Comparison of ENCODE assay signal across 8 mouse cellular contexts in genomic region chr3:89912543-89913391, GRCm38 (mm10). TPM values are rescaled to one million over a fixed set of nuclear protein-coding genes. Genes with fewer than 3 reads are reported as not detected.
A peak's percentile ranks its signal among the peaks of the same experiment; 100 is the strongest.
DNase-seq lines count a peak whose midpoint lies in the region; ATAC-seq and TF ChIP-seq lines count a peak whose summit lies in the region.

Il6ra (minus strand) TSS chr3:89913196.

- 1% methylated on average over 75 of the region's 75 CpGs for WGBS in forebrain, embryonic 10.5 days
- WGBS in heart, embryonic 14.5 days: 1% methylated on average over 70 of the region's 75 CpGs
- 1% methylated on average over 73 of the region's 75 CpGs for WGBS in liver, embryonic 12.5 days (ENCODE audit: insufficient replicate concordance)

- peak within 1 kb of the TSS; percentile 95 for H3K4me2 ChIP-seq in heart, embryonic 14.5 days (ENCODE audit: low read length)
- H3K4me2 ChIP-seq in liver, embryonic 12.5 days: peak within 1 kb of the TSS; percentile 79

- no peaks in the 10 kb centered on the region for H3K79me3 ChIP-seq in C2C12 (ENCODE audit: low read depth)

- DNase-seq in brain, adult 2 months (ENCODE audit: low read depth, low spot score): peak; percentile 88
- DNase-seq in forebrain, embryonic 10.5 days (ENCODE audit: extremely low spot score, low spot score): peak; percentile 70
- DNase-seq in kidney, postnatal 14 days: peak; percentile 88
- peak; percentile 81 for DNase-seq in naive thymus-derived CD4-positive, alpha-beta T cell, adult 2 months (ENCODE audit: low read depth)
- peak; percentile 89 for DNase-seq in splenic B cell, adult 2 months (ENCODE audit: low read depth, low spot score)

- no peaks in the 10 kb centered on the region for H3K36me3 ChIP-seq in C2C12 (ENCODE audit: control insufficient read depth, insufficient read depth)
- H3K36me3 ChIP-seq in forebrain, embryonic 10.5 days (replicated peaks): no peaks in the 10 kb centered on the region
- H3K36me3 ChIP-seq in heart, embryonic 14.5 days (ENCODE audit: control insufficient read depth, insufficient read depth, low read length): no peaks in the 10 kb centered on the region
- H3K36me3 ChIP-seq in liver, embryonic 12.5 days: no peaks in the 10 kb centered on the region
- H3K36me3 ChIP-seq in splenic B cell, adult 2 months (ENCODE audit: control insufficient read depth, insufficient read depth, low read length, poor library complexity, severe bottlenecking): no peaks in the 10 kb centered on the region

- peaks cover 21% of the 10 kb centered on the region for H3K79me2 ChIP-seq in C2C12 (ENCODE audit: control insufficient read depth, insufficient read depth)

- peak; percentile 4 for TF ChIP-seq CTCF in C2C12 (IDR thresholded peaks at IDR 0.05; ENCODE audit: control insufficient read depth, insufficient read depth, insufficient read length)

- H3K27ac ChIP-seq in forebrain, embryonic 10.5 days: peak within 1 kb of the TSS; percentile 71
- no peak within 1 kb of the TSS for H3K27ac ChIP-seq in heart, embryonic 14.5 days (replicated peaks in 1 of 2; ENCODE audit: control insufficient read depth in 1 of 2, insufficient read depth in 1 of 2, low read depth in 2 of 2, low read length in 2 of 2)
- 0 out of 2 replicates have a peak within 1 kb of the TSS, but pooled peaks have one; percentile 15 for H3K27ac ChIP-seq in liver, embryonic 12.5 days

- peak; percentile 59; the same call in 1 of the 2 replicates for ATAC-seq in heart, embryonic 14.5 days (ENCODE audit: insufficient number of reproducible peaks, insufficient read depth, low FRiP score, low read depth)
- ATAC-seq in liver, embryonic 12.5 days: peak; percentile 66

- peak within 1 kb of the TSS; percentile 72 for H3ac ChIP-seq in C2C12 (ENCODE audit: control insufficient read depth, insufficient read length, low read depth)

- H3K27me3 ChIP-seq in C2C12 (ENCODE audit: control insufficient read depth, insufficient read depth, insufficient read length): no peaks in the 10 kb centered on the region
- peaks cover 68% of the 10 kb centered on the region for H3K27me3 ChIP-seq in forebrain, embryonic 10.5 days (ENCODE audit: poor library complexity, severe bottlenecking)
- H3K27me3 ChIP-seq in heart, embryonic 14.5 days (ENCODE audit: control insufficient read depth, insufficient read depth, low read length): peaks cover 43% of the 10 kb centered on the region
- H3K27me3 ChIP-seq in liver, embryonic 12.5 days (replicated peaks): peaks cover 81% of the 10 kb centered on the region
- H3K27me3 ChIP-seq in splenic B cell, adult 2 months (ENCODE audit: control insufficient read depth, insufficient read depth, low read length, poor library complexity, severe bottlenecking): no peaks in the 10 kb centered on the region

- H3K9ac ChIP-seq in heart, embryonic 14.5 days (ENCODE audit: low read length): peak within 1 kb of the TSS; percentile 65
- H3K9ac ChIP-seq in liver, embryonic 12.5 days: peak within 1 kb of the TSS; percentile 39; the same call in 1 of the 2 replicates

- H3K4me1 ChIP-seq in forebrain, embryonic 10.5 days: peaks cover 21% of the 10 kb centered on the region
- H3K4me1 ChIP-seq in heart, embryonic 14.5 days (ENCODE audit: control insufficient read depth in 2 of 2, insufficient read depth in 2 of 2, low read length in 2 of 2): peaks cover 4 to 9% of the 10 kb centered on the region in 2 experiments; a peak in 2 of 4 replicates
- H3K4me1 ChIP-seq in liver, embryonic 12.5 days: peaks cover 22% of the 10 kb centered on the region

- peak within 1 kb of the TSS; percentile 34 for H3K4me3 ChIP-seq in C2C12 (ENCODE audit: insufficient read depth, poor library complexity, severe bottlenecking)
- H3K4me3 ChIP-seq in forebrain, embryonic 10.5 days: peak within 1 kb of the TSS; percentile 62
- peak within 1 kb of the TSS; percentile 42 to 51 for H3K4me3 ChIP-seq in heart, embryonic 14.5 days (ENCODE audit: control insufficient read depth in 1 of 2, insufficient read depth in 1 of 2, low read depth in 1 of 2, low read length in 2 of 2)
- H3K4me3 ChIP-seq in liver, embryonic 12.5 days: peak within 1 kb of the TSS; percentile 56

- H3K9me3 ChIP-seq in forebrain, embryonic 10.5 days: no peaks in the 10 kb centered on the region
- H3K9me3 ChIP-seq in heart, embryonic 14.5 days (ENCODE audit: control insufficient read depth, low read length): no peaks in the 10 kb centered on the region
- no peaks in the 10 kb centered on the region for H3K9me3 ChIP-seq in liver, embryonic 12.5 days (replicated peaks)

TF ChIP-seq in C2C12, 6 proteins besides CTCF, POLR2A, EP300 and RAD21:
- peak; percentile 76 for TF ChIP-seq USF1 (IDR thresholded peaks at IDR 0.05; ENCODE audit: low read depth)
- TF ChIP-seq MYOG (IDR thresholded peaks at IDR 0.05; ENCODE audit: control insufficient read depth, extremely low read depth, insufficient read length): no peak
- no peak for TF ChIP-seq MYOD1 (IDR thresholded peaks at IDR 0.05; ENCODE audit: control insufficient read depth, insufficient read length, low read depth)
- TF ChIP-seq MAX (IDR thresholded peaks at IDR 0.05): peak; percentile 25
- TF ChIP-seq FOSL1 (IDR thresholded peaks at IDR 0.05; ENCODE audit: insufficient read depth, low read length, poor library complexity, severe bottlenecking): no peak
- TF ChIP-seq CEBPB (IDR thresholded peaks at IDR 0.05; ENCODE audit: low read depth): peak; percentile 88

RNA-seq across cellular contexts. Expression of gene Il6ra, which starts in this region (rescaled TPM):
- 1.2 TPM for polyA plus RNA-seq in C2C12 (2012; fragmentation: generic; extraction: Trizol)
- 0.35 and 0.50 TPM in 2 replicates for polyA plus RNA-seq in forebrain, embryonic 10.5 days (2016; fragmentation: Nextera tagmentation; extraction: Ambion mirVana)
- 0.32 and 0.58 TPM in 2 replicates for polyA plus RNA-seq in heart, embryonic 14.5 days (2014; fragmentation: Nextera tagmentation; extraction: Ambion mirVana)
- 1.9 and 2.1 TPM in 2 replicates for polyA plus RNA-seq in liver, embryonic 12.5 days (2016; fragmentation: Nextera tagmentation; extraction: Ambion mirVana)

Comparison
In these comparisons a context has a peak if more than half of its experiments do, and no peak if none do; other contexts are left out.
1. Peak in DNase-seq, H3K4me3 ChIP-seq and H3K27ac ChIP-seq in forebrain, embryonic 10.5 days; RNA of the gene not detected or under 1 TPM.
2. Peak in ATAC-seq, H3K4me3 ChIP-seq, H3K9ac ChIP-seq and H3K4me2 ChIP-seq in heart, embryonic 14.5 days; RNA of the gene not detected or under 1 TPM.